Mouse (Mus musculus) cerebellum, adult (tissue): ENCODE data around the gene Ccnd3.
A peak's percentile ranks its signal among the peaks of the same experiment; 100 is the strongest.
"Not testable (repeated sequence)": the region's sequence is repeated elsewhere in the genome, so short reads cannot be mapped to it uniquely, and the experiment has no call there.

Experiments
- ATAC-seq: cut with Nextera tagmentation; 2 replicates; pipeline ENCODE4 v1.9.2; 2017; ENCODE audit warnings: mild to moderate bottlenecking, moderate library complexity, mixed read lengths; ENCODE audit not compliant: insufficient number of reproducible peaks, low FRiP score, low TSS enrichment

Ccnd3 gene

GRCm38 (mm10) chr17:47475714-47476113 lies 29.1 kb upstream of the Ccnd3 start:
- no peak for ATAC-seq

DNA sequence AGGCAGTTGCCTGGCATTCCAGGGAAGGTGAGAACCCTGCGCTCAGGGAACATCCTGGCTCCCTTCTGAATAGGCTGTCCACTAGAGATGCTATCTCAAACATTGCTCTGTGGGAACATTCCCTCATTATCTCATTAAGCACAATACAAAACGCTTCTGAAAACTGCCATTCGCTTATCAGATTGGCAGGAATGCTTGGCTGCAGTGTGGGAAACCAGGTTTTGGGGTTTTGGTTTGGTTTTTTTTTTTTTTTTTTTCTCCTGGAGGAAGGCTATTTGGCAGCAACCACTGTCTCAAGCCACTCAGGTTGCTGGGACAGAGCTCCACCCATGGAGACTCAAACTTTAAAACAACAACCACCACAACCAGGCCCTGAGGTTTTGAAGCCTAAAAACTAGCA lies 25.0 kb upstream of the Ccnd3 start:
- no peak for ATAC-seq

GRCm38 (mm10) chr17:47482401-47482800 lies 22.4 kb upstream of the Ccnd3 start:
- ATAC-seq = no peak

- no peak for ATAC-seq
These were observed 20.5 kb upstream of the Ccnd3 start for GRCm38 (mm10) chr17:47484241-47484921.

- ATAC-seq = no peak
These were observed 19.9 kb upstream of the Ccnd3 start for GRCm38 (mm10) chr17:47484993-47485392.

- no peak for ATAC-seq
These were observed 19.1 kb upstream of the Ccnd3 start for GRCm38 (mm10) chr17:47485791-47486190.

- no peak for ATAC-seq
These were observed 14.1 kb upstream of the Ccnd3 start for GRCm38 (mm10) chr17:47490791-47491190.

GRCm38 (mm10) chr17:47492731-47493130 lies 12.1 kb upstream of the Ccnd3 start:
- no peak for ATAC-seq

- no peak for ATAC-seq
These were observed 11.2 kb upstream of the Ccnd3 start for GRCm38 (mm10) chr17:47493653-47494052.

GRCm38 (mm10) chr17:47494132-47494531 lies 10.7 kb upstream of the Ccnd3 start:
- no peak for ATAC-seq

GRCm38 (mm10) chr17:47501531-47501930 lies 3.3 kb upstream of the Ccnd3 start:
- no peak for ATAC-seq

DNA sequence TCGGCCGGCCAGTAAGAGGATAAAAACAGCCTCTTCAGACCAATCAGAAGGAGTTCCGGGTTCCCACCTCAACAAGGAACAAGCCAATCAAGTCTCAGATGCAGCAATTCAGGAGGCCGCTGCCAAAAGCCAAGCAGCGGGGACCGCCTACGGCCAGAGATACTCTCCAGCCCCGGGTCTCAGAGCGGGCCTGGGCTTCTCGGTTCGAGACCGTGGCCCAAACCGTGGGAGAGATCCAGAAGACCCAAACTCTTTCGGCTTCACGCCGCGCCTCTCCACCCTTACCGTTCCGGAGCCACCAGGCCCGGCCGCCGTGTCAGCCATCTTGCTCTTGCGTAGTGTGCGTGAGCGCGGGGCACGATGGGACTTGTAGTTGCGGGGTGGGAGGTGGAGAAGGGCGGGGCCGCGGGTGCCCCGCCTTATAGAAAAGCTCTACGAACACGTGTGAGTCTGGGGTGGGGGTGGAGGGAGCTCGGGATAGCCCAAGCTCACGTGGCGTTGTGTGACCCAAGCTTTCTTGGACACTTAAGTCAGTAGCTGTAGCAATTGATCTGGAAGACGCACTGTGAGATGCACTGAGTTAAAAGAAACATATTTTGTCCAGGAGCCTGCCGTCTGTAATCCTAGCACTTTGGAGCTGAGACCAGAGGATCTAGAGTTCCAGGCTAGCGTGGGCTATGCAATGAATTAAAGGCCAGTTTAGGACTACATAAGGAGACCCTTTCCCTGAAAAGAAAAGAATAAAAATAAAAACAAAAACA lies 2.7 kb upstream of the Ccnd3 start, which contains the start of gene Taf8:
TSS of gene Taf8 (minus strand) at position 347 of the 761 bp plus-strand sequence.
- peak; percentile 96 for ATAC-seq

- not testable (repeated sequence) for ATAC-seq
These were observed 2.2 kb upstream of the Ccnd3 start for GRCm38 (mm10) chr17:47502707-47503045.

GRCm38 (mm10) chr17:47503689-47504088 lies 1.2 kb upstream of the Ccnd3 start:
- no peak for ATAC-seq

GRCm38 (mm10) chr17:47504228-47504627 lies 623 bp upstream of the Ccnd3 start:
- no peak for ATAC-seq

GRCm38 (mm10) chr17:47505566-47505965 lies 715 bp downstream of the Ccnd3 start:
- ATAC-seq = no peak

DNA sequence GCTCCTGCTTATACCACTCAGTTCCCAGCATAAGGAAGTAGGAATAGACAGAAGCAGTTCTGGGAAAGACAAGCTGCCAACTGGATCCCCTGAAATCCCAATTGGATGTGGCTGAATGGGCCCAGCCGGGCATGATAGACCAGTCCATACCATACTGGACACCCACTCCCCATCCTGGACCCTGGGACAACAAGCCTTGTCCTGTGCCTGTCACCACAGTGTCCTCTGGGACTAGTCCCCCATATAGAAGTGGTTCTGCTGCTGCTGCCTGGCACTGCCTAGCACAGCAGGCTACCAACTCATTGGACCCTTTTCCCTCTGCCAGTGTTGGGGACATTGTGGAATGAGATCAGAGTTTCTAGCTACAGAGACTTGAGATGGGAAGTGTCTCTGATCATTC lies 1.2 kb downstream of the Ccnd3 start:
- no peak for ATAC-seq

DNA sequence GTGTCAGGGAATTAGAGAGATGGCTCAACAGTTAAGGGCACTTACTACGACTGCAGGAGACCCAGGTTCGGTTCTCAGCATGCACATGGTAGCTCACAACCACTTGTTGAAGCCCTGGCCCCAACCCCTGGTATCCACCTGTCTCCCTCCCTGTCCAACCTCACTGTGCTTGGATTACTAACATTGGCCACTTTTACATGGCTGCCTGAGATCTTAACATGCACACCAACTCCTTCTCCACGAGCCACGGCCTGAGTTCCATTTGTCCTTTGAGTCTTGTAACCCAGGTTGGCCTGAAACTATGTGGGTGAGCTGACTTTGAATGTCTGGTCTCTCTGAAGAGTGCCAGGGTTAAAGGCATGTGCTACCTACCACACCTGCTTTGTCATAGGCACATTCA lies 1.8 kb downstream of the Ccnd3 start:
- ATAC-seq = no peak

DNA sequence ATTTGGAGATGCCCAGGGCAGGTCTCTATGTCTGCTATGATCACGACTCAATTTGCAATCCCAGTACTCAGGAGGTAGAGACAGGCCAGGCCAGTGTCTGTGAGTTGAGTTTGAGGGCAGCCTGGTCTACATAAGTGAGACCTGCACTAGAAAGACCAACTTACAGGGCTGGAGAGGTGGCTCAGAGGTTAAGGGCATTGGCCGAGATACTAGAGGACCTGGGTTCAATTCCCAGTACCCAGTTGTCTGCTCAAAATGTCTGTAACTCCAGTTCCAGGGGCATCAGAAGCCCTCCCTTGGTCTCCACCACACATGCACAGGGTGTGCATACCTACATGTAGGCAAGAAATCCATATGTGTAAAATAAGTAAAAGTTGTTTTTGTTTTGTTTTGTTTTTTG lies 2.7 kb downstream of the Ccnd3 start:
- ATAC-seq = no peak

DNA sequence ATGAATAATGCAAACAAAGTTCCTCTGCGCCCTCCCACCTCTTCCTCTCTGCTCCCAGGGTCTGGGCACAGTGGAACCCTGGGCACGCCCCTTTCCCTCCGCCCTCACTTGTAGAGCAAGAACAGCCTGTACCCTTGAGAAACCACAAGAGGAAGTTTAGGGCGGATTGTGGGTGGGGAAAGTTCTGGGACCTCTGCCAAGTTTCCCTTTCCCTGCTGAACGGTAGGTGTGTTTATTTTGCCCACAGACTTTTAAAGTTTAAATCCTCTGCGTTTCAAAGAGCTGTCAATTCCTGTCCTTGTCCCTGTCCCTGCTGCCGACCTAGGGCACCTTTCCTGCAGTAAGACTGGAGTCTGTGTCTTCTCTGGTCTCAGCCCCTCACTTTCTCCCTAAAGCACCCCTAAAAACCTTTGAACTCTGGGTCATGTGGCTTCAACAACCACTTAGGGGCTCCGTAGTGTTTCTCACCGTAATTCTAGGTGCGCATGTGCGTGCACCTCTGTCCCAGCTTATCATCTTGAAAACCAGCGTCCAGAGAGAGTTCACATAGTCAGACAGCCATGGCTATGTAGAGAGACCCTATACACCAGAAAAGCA lies 3.3 kb downstream of the Ccnd3 start:
- ATAC-seq = no peak

DNA sequence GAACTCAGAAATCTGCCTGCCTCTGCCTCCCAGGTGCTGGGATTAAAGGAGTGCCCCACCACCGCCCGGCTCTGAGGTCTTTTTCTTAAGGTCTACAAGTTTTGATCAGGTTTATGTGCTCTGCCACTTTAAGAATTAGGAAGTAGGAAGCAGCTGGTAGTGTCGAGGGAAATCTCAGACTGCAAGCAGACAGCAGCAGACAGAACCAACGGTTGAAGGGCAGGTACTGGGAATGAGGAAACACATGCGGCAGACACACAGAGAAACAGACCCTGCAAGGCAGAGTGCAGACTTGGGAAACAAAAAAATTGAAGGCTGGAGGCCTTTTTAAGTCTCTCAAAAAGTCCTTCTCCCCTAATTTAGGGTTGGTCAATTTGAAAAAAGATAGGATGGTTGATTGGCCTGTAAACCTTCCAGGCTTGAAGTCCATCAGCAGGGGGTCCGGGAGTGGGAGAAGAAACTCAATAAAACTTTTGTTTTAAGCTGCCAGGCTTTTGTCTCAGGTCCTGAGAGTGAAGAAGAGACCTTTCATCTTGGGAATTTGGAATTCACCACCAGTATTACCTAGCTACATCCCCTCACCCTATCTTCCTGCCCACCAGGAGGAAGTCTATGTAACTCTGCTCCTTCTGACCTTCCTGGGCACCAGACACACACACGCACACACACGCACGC lies 4.3 kb downstream of the Ccnd3 start:
- ATAC-seq = no peak
